Mouse (Mus musculus): ENCODE results near the gene Olfr1251.
"Not testable (repeated sequence)": the region's sequence is repeated elsewhere in the genome, so short reads cannot be mapped to it uniquely, and the experiment has no call there.

The Olfr1251 gene

GRCm38 (mm10) chr2:89671836-89672235, at the start of gene Olfr1251:
Olfr1251 (minus strand) TSS chr2:89671936.
- DNase-seq, result no peak

- no peak for DNase-seq
These were observed 20.2 kb upstream of the Olfr1251 start for GRCm38 (mm10) chr2:89691980-89692379.

- DNase-seq, result no peak
These were observed 10.4 kb downstream of the Olfr1251 start, which contains the start of gene Olfr1250 for GRCm38 (mm10) chr2:89661367-89661766. Olfr1250 (minus strand) TSS chr2:89661467.

- DNase-seq, result no peak
These were observed 36.9 kb downstream of the Olfr1251 start, which contains the start of gene Olfr1249 for GRCm38 (mm10) chr2:89634883-89635282. Olfr1249 (minus strand) TSS chr2:89634983.

- not testable (repeated sequence) for DNase-seq
These were observed 53.6 kb downstream of the Olfr1251 start, which contains the start of gene Olfr1248 for GRCm38 (mm10) chr2:89618145-89618544. Olfr1248 (minus strand) TSS chr2:89618245.

Data from cerebellum, adult 18-20 months (tissue).